Mouse (Mus musculus) gastrocnemius, postnatal 14 days (tissue): ENCODE measurements at regions not wholly inside any gene's neighbourhood (a gene's known extent, or its start where the extent isn't known, plus 50 kb on each side); places are given as distances from the start of the nearest gene placed in this dataset.

Experiments used
- DNase-seq: peaks from one replicate; pipeline ENCODE4 v3.0.0; 2021; ENCODE audit warnings: mixed read lengths
- intact Hi-C: fragments of 180-260 bp; cut with DNase I; formaldehyde crosslinking; loops from one replicate; pipeline ENCODE4 v1.15.1; 2025; ENCODE audit warnings: low total_unique reads

DNA sequence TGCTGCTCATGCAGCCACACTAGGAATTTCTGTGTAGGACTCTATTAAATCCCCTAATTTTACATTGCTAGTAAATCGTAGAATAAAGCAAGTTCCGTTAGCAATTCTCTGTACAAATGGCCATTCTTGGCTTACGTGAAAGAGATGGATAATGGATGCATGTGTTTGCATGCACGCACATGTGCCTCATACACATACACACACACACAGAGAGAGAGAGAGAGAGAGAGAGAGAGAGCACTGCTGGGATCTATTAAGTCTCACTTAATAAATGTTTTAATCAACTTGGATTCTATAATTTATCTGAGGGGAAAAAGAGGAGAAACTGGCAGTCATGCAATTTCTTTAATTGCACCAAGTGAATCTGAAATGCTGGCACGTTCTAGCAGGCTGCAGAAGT, 244.5 kb upstream of the Spred2 start:
- intact Hi-C loops: no loop called here
- DNase-seq: no peak

DNA sequence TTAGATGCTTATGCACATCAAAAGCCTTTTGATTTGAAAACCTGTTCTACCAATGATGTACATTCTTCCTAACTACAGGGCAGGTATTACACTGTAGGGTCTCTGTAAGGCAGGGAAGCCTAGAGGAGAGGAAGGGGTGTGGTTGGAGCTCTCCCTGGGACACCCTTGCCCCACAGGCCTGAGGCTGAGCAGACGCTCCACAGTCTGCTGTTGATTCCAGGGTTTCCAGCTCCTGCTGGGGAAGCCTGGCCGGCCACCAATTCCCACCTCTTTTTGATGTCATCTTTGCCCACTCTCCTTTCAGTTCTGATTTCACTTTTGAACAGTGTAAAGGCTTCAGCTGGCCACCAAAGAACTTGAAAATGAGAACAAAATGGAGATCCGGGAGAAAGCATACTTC, 223.0 kb upstream of the Spred2 start:
- DNase-seq: peak; percentile 11
- intact Hi-C loops: no loop called here

- intact Hi-C loops: no loop called here
- peak; percentile 29 for DNase-seq
Measured at GRCm38 (mm10) chr11:19708821-19709220, 215.4 kb upstream of the Spred2 start.

DNA sequence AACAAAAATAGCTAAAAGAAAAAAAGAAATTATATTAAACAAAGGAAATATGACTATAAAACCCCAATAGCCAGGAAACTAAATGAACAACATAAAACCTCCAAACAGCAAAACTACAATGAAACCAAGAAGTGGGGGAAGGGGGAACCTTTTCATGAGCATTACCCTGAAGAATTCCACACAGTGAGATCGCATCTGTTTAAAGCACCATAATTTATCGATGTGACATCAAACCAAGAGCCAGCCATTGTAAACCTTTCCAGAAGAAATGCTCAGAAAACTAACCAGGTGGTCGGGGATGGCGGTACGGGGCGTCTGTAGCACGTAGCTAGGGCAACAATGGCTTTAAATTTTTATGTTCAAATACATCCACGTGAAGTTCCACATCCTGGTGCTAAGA, 214.8 kb upstream of the Spred2 start:
- no peak for DNase-seq
- intact Hi-C loops: no loop called here

DNA sequence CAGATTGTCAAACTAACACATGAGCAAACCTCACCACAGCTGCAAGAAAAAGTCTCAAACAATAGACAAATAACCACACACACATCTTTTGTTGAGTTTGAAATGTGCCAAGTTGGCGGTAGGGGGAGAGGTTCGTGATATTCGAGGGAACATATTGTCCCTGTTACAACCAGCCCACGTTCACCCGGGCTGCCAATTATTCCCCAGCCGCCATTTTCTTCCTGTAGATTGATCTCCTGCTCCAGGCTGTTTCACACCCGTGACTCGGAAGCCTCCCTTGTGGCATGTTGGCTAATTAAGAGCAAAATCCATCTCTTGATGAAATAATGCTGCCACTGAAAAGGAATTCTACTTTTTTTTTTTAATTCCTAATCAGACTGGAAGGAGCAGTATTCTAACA, 211.1 kb upstream of the Spred2 start:
- DNase-seq: no peak
- intact Hi-C loops: no loop called here

DNA sequence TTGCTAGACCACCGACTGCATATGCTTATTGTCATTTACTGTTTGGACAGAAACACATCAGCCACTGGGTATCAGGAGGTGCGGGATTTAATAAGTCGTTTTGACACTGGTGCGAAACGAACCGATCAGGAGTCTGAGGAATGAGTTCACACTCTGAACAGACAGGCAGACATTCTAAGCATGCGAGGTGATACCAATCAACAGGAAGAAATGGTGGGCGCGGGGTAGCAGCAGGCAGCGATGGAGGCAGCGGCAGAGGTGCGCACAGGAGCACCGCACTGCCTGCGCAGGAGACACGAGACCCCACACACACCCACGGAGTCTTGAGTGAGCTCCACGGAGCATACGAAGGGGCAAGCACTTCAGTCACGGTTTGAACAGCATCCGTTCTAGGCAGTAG, 210.6 kb upstream of the Spred2 start:
- intact Hi-C loops: no loop called here
- DNase-seq: no peak

GRCm38 (mm10) chr11:19714211-19714610, 210.0 kb upstream of the Spred2 start:
- no peak for DNase-seq
- intact Hi-C loops: no loop called here

DNA sequence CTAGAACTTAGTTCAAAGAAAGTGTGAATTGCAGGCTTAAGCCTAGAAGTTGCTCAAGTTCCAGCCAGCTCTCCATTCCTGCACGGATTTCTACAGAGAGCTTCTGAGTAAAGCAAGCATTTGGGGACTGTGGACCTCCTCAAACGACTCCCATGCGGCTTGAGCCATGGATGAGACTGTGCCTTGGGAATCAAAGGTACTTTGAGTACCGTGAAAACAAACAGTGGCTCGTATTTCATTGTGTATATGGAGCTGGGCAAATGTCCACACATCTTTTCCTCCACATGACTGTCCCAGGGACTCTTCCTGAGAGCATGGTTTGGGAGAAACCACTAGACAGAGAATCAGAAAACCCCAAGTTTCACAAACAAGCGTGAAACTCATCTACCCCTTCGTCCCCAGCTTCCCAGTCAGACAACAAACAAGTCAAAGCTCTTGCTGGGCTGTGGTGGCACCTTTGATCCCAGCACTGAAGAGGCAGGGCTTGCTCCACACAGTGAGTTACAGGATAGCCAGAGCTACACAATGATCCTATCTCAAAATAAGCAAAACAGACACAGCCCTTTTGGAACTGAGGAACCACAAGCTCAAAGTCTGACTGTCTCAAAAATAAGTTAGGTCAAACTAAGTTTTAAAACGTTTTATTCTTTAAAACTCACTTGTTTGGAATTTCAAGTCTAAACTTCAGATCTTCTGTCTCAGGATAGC, 209.1 kb upstream of the Spred2 start:
- intact Hi-C loops: no loop called here
- no peak for DNase-seq

- intact Hi-C loops: no loop called here
- DNase-seq: no peak
Measured at GRCm38 (mm10) chr11:19718165-19718564, 206.0 kb upstream of the Spred2 start.

- intact Hi-C loops: no loop called here
- no peak for DNase-seq
Measured at GRCm38 (mm10) chr11:19729031-19729430, 195.1 kb upstream of the Spred2 start.

GRCm38 (mm10) chr11:19730747-19731146, 193.4 kb upstream of the Spred2 start:
- intact Hi-C loops: no loop called here
- no peak for DNase-seq

DNA sequence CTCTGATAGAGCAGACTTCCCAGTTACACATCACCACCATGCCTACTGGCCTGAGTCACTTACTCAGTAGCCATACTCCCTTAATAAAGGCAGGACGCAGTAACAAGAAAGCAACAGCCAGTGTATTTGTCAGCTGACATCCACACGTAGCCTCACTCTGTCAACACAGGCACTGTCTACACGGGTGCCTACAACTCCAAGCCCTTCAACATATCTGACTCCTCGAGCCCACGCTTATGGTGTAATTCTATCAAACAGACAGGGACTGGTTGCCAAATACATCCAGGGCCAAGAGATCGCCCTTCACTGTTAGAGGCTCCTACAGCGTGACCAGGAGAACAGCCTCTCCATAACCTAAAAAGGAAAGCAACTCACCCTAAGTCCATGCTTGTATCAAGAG, 188.1 kb upstream of the Spred2 start:
- no peak for DNase-seq
- intact Hi-C loops: no loop called here

- intact Hi-C loops: no loop called here
- no peak for DNase-seq
Measured at GRCm38 (mm10) chr11:19736926-19737325, 187.2 kb upstream of the Spred2 start.

DNA sequence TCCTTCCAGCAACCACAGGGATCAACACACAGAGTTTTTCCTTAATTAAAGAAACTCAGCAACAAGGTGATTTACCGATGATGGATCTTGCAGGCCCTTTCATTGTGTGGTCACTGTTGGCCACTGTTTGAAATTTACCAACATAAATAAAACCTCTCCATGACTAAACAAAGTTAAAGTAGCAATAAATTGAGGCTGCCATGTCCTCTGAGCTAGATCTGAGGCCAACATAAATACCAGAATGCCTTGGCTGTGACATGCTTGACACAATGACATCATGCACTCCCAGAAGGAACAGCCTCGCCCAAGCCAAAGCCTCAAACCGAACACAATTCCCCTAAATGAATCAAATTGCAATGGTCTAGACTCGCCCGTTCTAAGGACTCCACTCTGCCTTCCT, 186.8 kb upstream of the Spred2 start:
- no peak for DNase-seq
- intact Hi-C loops: no loop called here

- intact Hi-C loops: no loop called here
- no peak for DNase-seq
Measured at GRCm38 (mm10) chr11:19737807-19738206, 186.4 kb upstream of the Spred2 start.

GRCm38 (mm10) chr11:19739527-19740151, 184.5 kb upstream of the Spred2 start:
- intact Hi-C loops: no loop called here
- DNase-seq: no peak

DNA sequence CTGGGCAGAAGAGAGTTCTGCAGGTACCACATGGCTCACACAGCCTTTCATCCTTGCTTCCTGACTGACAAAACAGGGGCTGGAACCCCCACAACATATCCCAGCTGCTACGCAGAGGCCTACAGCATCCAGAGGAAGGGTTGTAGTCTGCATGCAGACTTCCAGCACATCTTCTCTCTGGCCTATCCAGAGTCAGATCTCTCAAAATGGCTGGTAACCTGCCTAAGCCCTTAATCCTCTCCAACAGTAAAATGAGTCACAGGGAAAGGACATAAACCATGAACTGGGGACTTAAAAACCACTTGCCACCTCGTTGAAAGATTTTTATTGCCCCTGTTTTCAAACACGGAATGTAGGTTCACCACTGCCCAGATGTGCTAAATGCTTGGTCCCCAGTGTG, 183.6 kb upstream of the Spred2 start:
- no peak for DNase-seq
- intact Hi-C loops: no loop called here

DNA sequence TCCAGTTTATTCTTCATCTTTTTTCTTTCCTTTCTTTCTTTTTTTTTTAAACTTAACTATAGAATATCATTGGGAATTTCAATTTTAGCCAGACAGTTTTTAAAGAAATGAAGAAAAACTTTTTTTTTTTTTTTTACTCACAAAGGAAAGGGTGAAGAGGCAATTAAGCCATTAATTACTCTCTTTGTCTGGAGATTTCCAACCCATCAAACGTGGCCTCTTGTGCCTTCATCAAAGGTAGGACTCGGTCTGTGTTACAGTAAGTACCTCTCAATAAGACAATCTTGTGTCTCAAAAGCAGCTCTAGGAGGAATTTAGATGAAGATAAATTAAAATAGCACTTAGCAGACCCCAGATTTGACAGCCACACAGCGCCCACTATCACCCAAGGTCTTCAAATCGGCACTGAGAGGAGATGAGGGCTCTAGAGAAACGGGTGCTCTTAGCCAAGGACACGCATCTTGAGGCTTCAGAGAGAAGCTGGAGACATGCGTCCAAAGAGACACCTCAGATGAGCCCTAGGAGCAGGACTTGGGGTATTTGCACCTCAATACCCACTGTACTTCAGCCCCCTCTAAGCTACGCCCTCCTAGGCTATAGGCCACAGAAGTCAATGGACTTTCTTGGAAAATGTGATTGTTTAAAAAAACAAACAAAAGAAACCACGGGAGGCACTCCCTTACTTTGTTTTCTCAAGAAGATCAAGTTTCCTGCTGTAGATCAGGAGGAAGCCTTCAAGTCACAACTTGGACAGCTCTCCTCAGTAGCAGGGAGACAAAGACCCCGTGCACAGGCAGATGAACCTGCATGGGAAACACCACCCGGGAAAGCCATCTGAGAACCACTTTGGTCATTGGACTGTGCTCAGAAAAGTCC, 176.8 kb upstream of the Spred2 start:
- intact Hi-C loops: no loop called here
- no peak for DNase-seq

- no peak for DNase-seq
- intact Hi-C loops: no loop called here
Measured at GRCm38 (mm10) chr11:19747973-19748559, 176.1 kb upstream of the Spred2 start.

GRCm38 (mm10) chr11:19758892-19759291, 165.3 kb upstream of the Spred2 start:
- intact Hi-C loops: no loop called here

More at GRCm38 (mm10) chr11:19758892-19759291, 165.3 kb upstream of the Spred2 start:
- DNase-seq: no peak
